Mouse (Mus musculus): ENCODE measurements at regions not wholly inside any gene's neighbourhood (a gene's known extent, or its start where the extent isn't known, plus 50 kb on each side); places are given as distances from the start of the nearest gene placed in this dataset.

DNA sequence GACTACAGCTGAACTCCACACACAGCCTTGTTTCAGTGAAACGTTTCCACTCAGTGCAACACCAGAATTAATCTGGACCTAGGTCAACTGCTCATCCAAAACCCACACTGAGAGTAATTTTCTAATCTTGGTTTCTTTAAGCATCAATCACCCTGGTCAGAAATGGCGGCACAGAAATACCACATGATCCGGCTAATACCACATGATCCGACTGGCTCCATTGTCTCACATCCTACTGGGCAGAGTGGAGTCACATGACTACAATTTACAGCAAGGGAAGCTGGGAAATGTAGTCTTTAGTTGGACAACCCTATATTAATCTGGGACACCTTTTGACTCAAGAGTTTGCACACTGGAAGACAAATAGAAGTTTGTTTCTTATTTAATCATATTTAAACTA is 115.9 kb downstream of the Tbx5 start:
- TF ChIP-seq CTCF (IDR thresholded peaks at IDR 0.05; ENCODE audit: borderline replicate concordance, extremely low read depth, insufficient read depth, insufficient read length) (no peak), POLR2A (IDR thresholded peaks at IDR 0.05; ENCODE audit: borderline replicate concordance, extremely low read depth, insufficient read depth, insufficient read length, poor library complexity, severe bottlenecking) (no peak)
